Mouse (Mus musculus): ENCODE results near the gene Nkapl.

Nkapl gene

DNA sequence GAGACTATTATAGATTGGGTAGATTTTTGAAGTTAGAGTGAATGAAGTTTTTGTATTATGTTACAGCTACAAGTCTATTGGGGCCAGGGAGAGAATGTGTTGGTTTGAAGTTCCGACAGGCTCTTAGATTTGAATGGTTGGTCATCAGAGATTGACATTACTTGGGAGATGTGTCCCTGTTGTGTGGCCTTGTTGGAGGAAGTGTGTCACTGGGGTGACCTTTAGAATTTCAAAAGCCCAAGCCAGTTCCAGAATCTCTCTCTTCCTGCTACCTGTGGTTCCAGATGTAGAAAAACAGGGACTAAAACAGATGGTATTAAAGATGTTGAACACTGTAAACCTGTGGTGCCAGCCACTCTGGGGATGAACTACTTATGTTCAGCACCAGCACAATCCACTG lies 40.7 kb downstream of the Nkapl start:
- no peak for DNase-seq

GRCm38 (mm10) chr13:21423301-21423700 lies 45.0 kb downstream of the Nkapl start:
- DNase-seq, result no peak

DNA sequence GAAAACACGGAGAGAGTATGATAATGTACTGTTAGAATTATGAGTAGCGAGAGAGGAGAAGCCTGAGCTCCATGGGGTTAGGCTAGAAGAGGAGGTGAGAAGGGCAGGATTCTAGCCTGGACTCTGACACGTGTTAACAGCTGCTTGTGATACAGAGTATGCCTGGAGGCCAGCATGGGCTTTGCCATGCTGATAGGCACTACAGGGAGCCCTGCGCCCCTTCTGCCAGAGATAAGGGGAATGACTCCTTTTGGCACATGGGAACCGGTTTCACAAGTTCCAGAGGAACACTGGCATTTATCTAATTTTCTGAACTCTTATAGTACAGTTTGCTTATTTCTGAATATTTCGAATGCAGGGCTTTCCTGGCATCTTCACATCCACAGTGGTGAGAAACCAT lies 49.4 kb downstream of the Nkapl start:
- no peak for DNase-seq

- DNase-seq, result no peak
Measured at GRCm38 (mm10) chr13:21417298-21418010, 50.9 kb downstream of the Nkapl start.

All from cerebellum, adult 9-10 months (tissue).